Comparison of ENCODE assay signal across 12 mouse cellular contexts in genomic region chr1:40180861-40181260, GRCm38 (mm10). TPM values are rescaled to one million over a fixed set of nuclear protein-coding genes. Genes with fewer than 3 reads are reported as not detected.
DNase-seq lines count a peak whose midpoint lies in the region; ATAC-seq and TF ChIP-seq lines count a peak whose summit lies in the region.
"Had no signal": no experiment of that assay in that cellular context is flagged by ENCODE, and none has a peak within 500 bp of the region (broad histone marks: within the 10 kb centered on the region; RNA-seq: fewer than 3 reads in every experiment).

No protein-coding gene starts in this region.

- peak; percentile 70 to 73 for DNase-seq in cerebellum, postnatal 14 days
- DNase-seq in lung, embryonic 14.5 days: peak; percentile 64
- no peak for DNase-seq in lung, postnatal 25 days (ENCODE audit: low spot score)
- peak; percentile 13 for DNase-seq in gastrocnemius, postnatal 25 days
- DNase-seq in lung, postnatal 4 days: peak; percentile 33 to 58
- DNase-seq in frontal cortex, postnatal 36 days (ENCODE audit: low spot score in 2 of 2): no peak
- DNase-seq: kidney, postnatal 36 days had no signal

- H3K9ac ChIP-seq in lung, embryonic 14.5 days: no peak overlapping the region
- no peak overlapping the region for H3K9ac ChIP-seq in intestine, postnatal 0 days (ENCODE audit: low read depth, low read length)
- H3K9ac ChIP-seq: hindbrain, embryonic 12.5 days; neural tube, embryonic 12.5 days had no signal

- H3K36me3 ChIP-seq in lung, embryonic 14.5 days (ENCODE audit: insufficient read depth): no peaks in the 10 kb centered on the region
- no peaks in the 10 kb centered on the region for H3K36me3 ChIP-seq in intestine, postnatal 0 days (ENCODE audit: control insufficient read depth, insufficient read depth)
- H3K36me3 ChIP-seq: hindbrain, embryonic 12.5 days; neural tube, embryonic 12.5 days had no signal

- no peak overlapping the region for H3K27ac ChIP-seq in lung, embryonic 14.5 days (ENCODE audit: low read depth)
- no peak overlapping the region for H3K27ac ChIP-seq in intestine, postnatal 0 days (ENCODE audit: low read depth, low read length)
- H3K27ac ChIP-seq: hindbrain, embryonic 12.5 days; neural tube, embryonic 12.5 days had no signal

- H3K4me1 ChIP-seq in lung, embryonic 14.5 days (ENCODE audit: insufficient read depth): no peaks in the 10 kb centered on the region; the same call in 1 of the 2 replicates
- no peaks in the 10 kb centered on the region for H3K4me1 ChIP-seq in intestine, postnatal 0 days (replicated peaks; ENCODE audit: control insufficient read depth, insufficient read depth, low read length)
- H3K4me1 ChIP-seq: hindbrain, embryonic 12.5 days; neural tube, embryonic 12.5 days had no signal

- no peak overlapping the region for H3K4me2 ChIP-seq in lung, embryonic 14.5 days
- H3K4me2 ChIP-seq in intestine, postnatal 0 days (replicated peaks; ENCODE audit: low read depth): no peak overlapping the region
- H3K4me2 ChIP-seq: hindbrain, embryonic 12.5 days; neural tube, embryonic 12.5 days had no signal

- ATAC-seq in cerebellum, adult (ENCODE audit: insufficient number of reproducible peaks, low FRiP score, low TSS enrichment): no peak
- no peak for ATAC-seq in lung, embryonic 14.5 days (ENCODE audit: insufficient read depth)
- ATAC-seq in intestine, postnatal 0 days: no peak

- H3K27me3 ChIP-seq in lung, embryonic 14.5 days (ENCODE audit: insufficient read depth, low read length): no peaks in the 10 kb centered on the region
- H3K27me3 ChIP-seq in intestine, postnatal 0 days (replicated peaks; ENCODE audit: control insufficient read depth, insufficient read depth, low read length): no peaks in the 10 kb centered on the region
- H3K27me3 ChIP-seq: hindbrain, embryonic 12.5 days; neural tube, embryonic 12.5 days had no signal

- no peak for TF ChIP-seq CTCF in lung, embryonic 14.5 days (IDR thresholded peaks at IDR 0.05; ENCODE audit: low read depth)
- TF ChIP-seq CTCF in intestine, postnatal 0 days (IDR thresholded peaks at IDR 0.05; ENCODE audit: low read depth): no peak

- H3K4me3 ChIP-seq in lung, embryonic 14.5 days (ENCODE audit: low read depth, low read length): no peak overlapping the region
- H3K4me3 ChIP-seq in intestine, postnatal 0 days (ENCODE audit: low read depth, low read length): no peak overlapping the region
- H3K4me3 ChIP-seq: hindbrain, embryonic 12.5 days; megakaryocyte, embryonic 14.5 days; neural tube, embryonic 12.5 days had no signal

- no peaks in the 10 kb centered on the region for H3K9me3 ChIP-seq in lung, embryonic 14.5 days (ENCODE audit: low read depth, low read length)
- H3K9me3 ChIP-seq in intestine, postnatal 0 days (ENCODE audit: control insufficient read depth): no peaks in the 10 kb centered on the region
- H3K9me3 ChIP-seq: hindbrain, embryonic 12.5 days; neural tube, embryonic 12.5 days had no signal

- WGBS in lung, embryonic 14.5 days: 70% methylated on average over 2 of the region's 2 CpGs
- 77% methylated on average over 2 of the region's 2 CpGs for WGBS in intestine, postnatal 0 days

RNA-seq across cellular contexts. Expression of gene Il1r1, which starts 44.0 kb away (rescaled TPM):
- 8.3 and 9.5 TPM in 2 replicates for polyA plus RNA-seq in lung, embryonic 14.5 days (2014; fragmentation: Nextera tagmentation; extraction: Ambion mirVana)
- total RNA-seq in gastrocnemius, postnatal 25 days (2021): 1 to 10 TPM; 1.8 to 2.3 TPM
- 5.4 and 5.9 TPM in 2 replicates for polyA plus RNA-seq in intestine, postnatal 0 days (2015; fragmentation: Nextera tagmentation; extraction: Ambion mirVana)

Comparison
In these comparisons a context has a peak if more than half of its experiments do, and no peak if none do; other contexts are left out.
1. DNase-seq: peak in cerebellum, postnatal 14 days (2 of 2), lung, embryonic 14.5 days (single experiment), gastrocnemius, postnatal 25 days (single experiment) and lung, postnatal 4 days (2 of 2); none in lung, postnatal 25 days (single experiment) and frontal cortex, postnatal 36 days (0 of 2).